Mouse (Mus musculus) bone marrow, adult 2 months (tissue): ENCODE data around the gene Asic5. TPM values are rescaled to one million over a fixed set of nuclear protein-coding genes. Genes with fewer than 3 reads are reported as not detected.

Source experiments
- H3K27ac ChIP-seq: fragments of 200-500 bp; 2 replicates; pipeline ENCODE4 v1.5.1; 2012; ENCODE audit warnings: low read depth, mild to moderate bottlenecking, control low read depth, inconsistent platforms, low read length; ENCODE audit not compliant: control insufficient read depth, poor library complexity, insufficient read depth
- H3K4me1 ChIP-seq: fragments of 200-500 bp; 2 replicates; pipeline ENCODE4 v1.6.1; 2011; ENCODE audit warnings: low read length; ENCODE audit not compliant: control insufficient read depth, insufficient read depth
- H3K4me3 ChIP-seq: fragments of 200-500 bp; replicated peaks from 2 replicates; pipeline ENCODE3; 2011; ENCODE audit warnings: mild to moderate bottlenecking, low read depth, low read length, control low read depth; ENCODE audit not compliant: control insufficient read depth
- CTCF ChIP-seq: fragments of 200-500 bp; IDR thresholded peaks from 2 replicates; pipeline ENCODE4 v1.5.1; 2011; ENCODE audit warnings: low read length, control low read depth; ENCODE audit not compliant: control insufficient read depth, insufficient read depth
- POLR2A ChIP-seq: fragments of 200-500 bp; IDR thresholded peaks from 2 replicates; pipeline ENCODE4 v1.6.1; 2011; ENCODE audit warnings: low read depth, mild to moderate bottlenecking, control low read depth, low read length, borderline replicate concordance; ENCODE audit not compliant: control insufficient read depth
- WGBS: fragments of 180-500 bp; shearing (Covaris S2); methylation state at CpG from one replicate; pipeline ENCODE4 v1.1.7; 2018; 5-methylcytosine and 5-hydroxymethylcytosine counted together
- polyA plus RNA-seq: library from polyadenylated mRNA; stranded (reverse); fragments of >200 nt; gene quantifications from 2 replicates; pipeline ENCODE4 v1.2.4, GENCODE M21; 2011; ENCODE audit warnings: low replicate concordance; ENCODE audit not compliant: missing spikeins, insufficient read depth, insufficient read length

The Asic5 gene
- polyA plus RNA-seq, 1 experiment = not detected

GRCm38 (mm10) chr3:81961336-81961735 is 20.8 kb upstream of the Asic5 start:
- 48% methylated on average over 5 of the region's 5 CpGs for WGBS
- no peaks in the 10 kb centered on the region for H3K4me1 ChIP-seq
- no peak overlapping the region for H3K4me3 ChIP-seq
- no peak for TF ChIP-seq CTCF
- no peak for TF ChIP-seq POLR2A
- no peak overlapping the region for H3K27ac ChIP-seq

GRCm38 (mm10) chr3:81963768-81964167 is 18.3 kb upstream of the Asic5 start:
- no peak overlapping the region for H3K27ac ChIP-seq
- H3K4me3 ChIP-seq = no peak overlapping the region
- H3K4me1 ChIP-seq = no peaks in the 10 kb centered on the region
- TF ChIP-seq CTCF = no peak
- TF ChIP-seq POLR2A = no peak
- 10% methylated on average over 5 of the region's 5 CpGs for WGBS

- WGBS = 52% methylated on average over 3 of the region's 3 CpGs
- Histone ChIP-seq H3K27ac (no peak overlapping the region), H3K4me3 (no peak overlapping the region), H3K4me1 (no peaks in the 10 kb centered on the region)
- no peak for TF ChIP-seq CTCF
- no peak for TF ChIP-seq POLR2A
These were observed 17.5 kb upstream of the Asic5 start for GRCm38 (mm10) chr3:81964596-81964995.

GRCm38 (mm10) chr3:81975607-81976006 is 6.5 kb upstream of the Asic5 start:
- 68% methylated on average over 4 of the region's 4 CpGs for WGBS
- no peak overlapping the region for H3K27ac ChIP-seq
- no peak overlapping the region for H3K4me3 ChIP-seq
- no peaks in the 10 kb centered on the region for H3K4me1 ChIP-seq
- TF ChIP-seq CTCF = no peak
- TF ChIP-seq POLR2A = no peak

GRCm38 (mm10) chr3:81976102-81976501 is 6.0 kb upstream of the Asic5 start, which contains the start of gene Tdo2:
TSS of gene Tdo2 (minus strand) at chr3:81976202.
- Histone ChIP-seq H3K27ac (no peak within 1 kb of the TSS), H3K4me1 (no peaks in the 10 kb centered on the region), H3K4me3 (no peak within 1 kb of the TSS)
- TF ChIP-seq POLR2A = no peak
- no peak for TF ChIP-seq CTCF

- no peak overlapping the region for H3K27ac ChIP-seq
- 86% methylated on average over 5 of the region's 5 CpGs for WGBS
- no peak overlapping the region for H3K4me3 ChIP-seq
- no peaks in the 10 kb centered on the region for H3K4me1 ChIP-seq
- TF ChIP-seq POLR2A = no peak
- no peak for TF ChIP-seq CTCF
These were observed 514 bp upstream of the Asic5 start for GRCm38 (mm10) chr3:81981576-81981975.

- Histone ChIP-seq H3K4me3 (no peak overlapping the region), H3K4me1 (no peaks in the 10 kb centered on the region), H3K27ac (no peak overlapping the region)
- TF ChIP-seq POLR2A = no peak
- no peak for TF ChIP-seq CTCF
- WGBS = 60% methylated on average over 8 of the region's 8 CpGs
These were observed 1.2 kb downstream of the Asic5 start for GRCm38 (mm10) chr3:81983120-81983895.

- Histone ChIP-seq H3K4me1 (no peaks in the 10 kb centered on the region), H3K4me3 (no peak overlapping the region), H3K27ac (no peak overlapping the region)
- TF ChIP-seq CTCF = no peak
- TF ChIP-seq POLR2A = no peak
- 49% methylated on average over 1 of the region's 1 CpGs for WGBS
These were observed 3.0 kb downstream of the Asic5 start for GRCm38 (mm10) chr3:81985100-81985499.

- no peak overlapping the region for H3K27ac ChIP-seq
- WGBS = 85% methylated on average over 2 of the region's 2 CpGs
- no peak overlapping the region for H3K4me3 ChIP-seq
- H3K4me1 ChIP-seq = no peaks in the 10 kb centered on the region
- TF ChIP-seq POLR2A (no peak), CTCF (no peak)
These were observed 4.0 kb downstream of the Asic5 start for GRCm38 (mm10) chr3:81986103-81986502.
